Mouse (Mus musculus) stomach, postnatal 0 days (tissue): ENCODE results near the gene Fbxl4.
"Not testable (repeated sequence)": the region's sequence is repeated elsewhere in the genome, so short reads cannot be mapped to it uniquely, and the experiment has no call there.

Experiments
- CTCF ChIP-seq: IDR thresholded peaks from 2 replicates; pipeline ENCODE4 v1.5.1; 2016; ENCODE audit warnings: antibody characterized with exemption, low read depth, mild to moderate bottlenecking, moderate library complexity
- EP300 ChIP-seq: optimal IDR thresholded peaks from 2 replicates; pipeline ENCODE3; 2016; ENCODE audit warnings: antibody characterized with exemption

DNA sequence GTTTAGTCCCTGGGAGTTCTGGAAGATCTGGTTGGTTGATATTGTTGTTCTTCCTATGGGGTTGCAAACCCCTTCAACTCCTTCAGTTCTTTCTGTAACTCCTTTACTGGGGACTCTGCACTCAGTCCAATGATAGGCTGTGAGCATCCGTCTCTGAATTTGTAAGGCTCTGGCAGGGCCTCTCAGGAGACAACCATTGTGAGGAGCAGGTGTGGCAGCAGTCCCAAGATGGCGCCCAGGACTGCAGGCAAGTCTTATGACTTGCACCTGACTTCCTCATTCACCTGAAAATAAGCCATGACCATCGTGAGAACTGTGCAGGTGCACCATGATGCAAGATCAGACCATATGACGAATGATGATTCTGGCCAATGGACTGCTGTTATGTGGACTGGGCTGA lies 8.3 kb upstream of the Fbxl4 start:
- TF ChIP-seq CTCF, EP300: not testable (repeated sequence)
